Mouse (Mus musculus): ENCODE data around the gene Prkch. TPM values are rescaled to one million over a fixed set of nuclear protein-coding genes. Genes with fewer than 3 reads are reported as not detected.

Gene Prkch
- total and polyA plus RNA-seq, 3 experiments: 0.33 TPM; not detected in 2

DNA sequence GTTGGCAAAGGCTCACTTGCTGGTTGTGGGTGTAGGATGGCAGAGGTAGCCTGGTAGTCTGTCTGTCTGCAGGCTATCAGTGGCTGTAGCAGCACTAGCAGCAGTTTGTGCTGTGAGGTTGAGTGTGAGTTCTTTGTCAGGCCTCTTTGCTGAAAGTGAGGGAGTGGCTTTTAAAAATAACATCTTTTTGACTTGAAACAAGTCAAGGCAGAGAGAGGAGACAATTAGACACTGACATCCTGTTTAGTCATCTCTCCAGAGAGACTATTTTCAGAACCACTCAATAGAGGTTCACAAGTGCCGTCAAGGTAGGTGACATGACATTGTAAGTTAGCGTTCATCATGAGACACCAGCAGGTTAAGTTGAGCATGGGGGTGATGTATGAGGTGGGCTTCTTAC is 63.1 kb downstream of the Prkch start:
- no peak for TF ChIP-seq GATA1 (IDR thresholded peaks at IDR 0.05; ENCODE audit: borderline replicate concordance, low read length)
- no peak overlapping the region for H3K4me3 ChIP-seq (ENCODE audit: low read depth, low read length)
- no peaks in the 10 kb centered on the region for H3K27me3 ChIP-seq (ENCODE audit: insufficient read depth, low read length)
- no peak for ATAC-seq (ENCODE audit: extremely low read depth, insufficient number of reproducible peaks, low FRiP score, poor library complexity, severe bottlenecking)
- H3K36me3 ChIP-seq (replicated peaks): no peaks in the 10 kb centered on the region
- 0 out of 2 replicates have a peak, but pooled peaks cover 2% of the 10 kb centered on the region for H3K9me3 ChIP-seq (replicated peaks)
- no peak for DNase-seq (ENCODE audit: low spot score)
- no peaks in the 10 kb centered on the region for H3K4me1 ChIP-seq (ENCODE audit: insufficient read depth, low read depth, low read length)

DNA sequence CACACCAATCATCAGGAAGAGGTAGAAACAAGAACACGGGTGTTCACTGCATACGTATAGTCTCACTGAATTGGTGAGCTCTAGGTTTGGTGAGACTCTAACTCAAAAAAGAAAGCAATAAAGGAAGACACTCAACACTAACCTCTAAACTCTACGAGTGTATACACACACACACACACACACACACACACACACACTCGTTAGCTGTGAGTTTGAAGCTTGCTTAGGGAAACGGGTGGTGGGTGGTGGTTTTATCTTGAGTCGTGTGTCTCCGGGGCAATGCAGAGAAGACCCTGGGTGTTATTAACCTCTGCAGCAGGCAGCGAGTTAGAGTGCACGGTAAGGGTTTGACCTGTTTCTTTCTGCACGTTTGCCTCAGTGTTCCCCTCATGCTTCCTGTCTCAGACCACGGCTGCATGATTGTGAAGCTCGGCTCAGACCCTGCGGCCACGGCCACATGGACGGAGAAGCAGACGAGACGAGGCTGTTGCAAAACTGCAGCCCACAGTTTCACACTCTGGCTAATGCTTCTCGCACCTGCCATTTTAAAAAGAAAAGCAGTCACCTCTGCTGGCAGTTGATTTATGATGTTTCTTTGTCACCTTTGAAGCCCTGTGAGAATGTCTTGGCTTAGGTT is 72.1 kb downstream of the Prkch start:
- TF ChIP-seq GATA1 (IDR thresholded peaks at IDR 0.05; ENCODE audit: borderline replicate concordance, low read length) (no peak), CTCF (IDR thresholded peaks at IDR 0.05; ENCODE audit: low read depth, low read length) (no peak), GATA2 (IDR thresholded peaks at IDR 0.05; ENCODE audit: borderline replicate concordance, low read depth, low read length) (no peak), TAL1 (conservative IDR thresholded peaks at IDR 0.05; ENCODE audit: low read depth, low read length) (no peak), POLR2AphosphoS5 (IDR thresholded peaks at IDR 0.05; ENCODE audit: insufficient replicate concordance, low read depth, low read length) (no peak)
- H3K9me3 ChIP-seq (replicated peaks): peaks cover 12% of the 10 kb centered on the region
- DNase-seq (ENCODE audit: low spot score) (no peak), ATAC-seq (ENCODE audit: extremely low read depth, insufficient number of reproducible peaks, low FRiP score, poor library complexity, severe bottlenecking) (no peak)
- H3K4me3 ChIP-seq (ENCODE audit: low read depth, low read length): no peak overlapping the region
- H3K27me3 ChIP-seq (ENCODE audit: insufficient read depth, low read length): no peaks in the 10 kb centered on the region
- H3K4me1 ChIP-seq (ENCODE audit: insufficient read depth, low read depth, low read length): no peaks in the 10 kb centered on the region
- H3K36me3 ChIP-seq (replicated peaks): no peaks in the 10 kb centered on the region

DNA sequence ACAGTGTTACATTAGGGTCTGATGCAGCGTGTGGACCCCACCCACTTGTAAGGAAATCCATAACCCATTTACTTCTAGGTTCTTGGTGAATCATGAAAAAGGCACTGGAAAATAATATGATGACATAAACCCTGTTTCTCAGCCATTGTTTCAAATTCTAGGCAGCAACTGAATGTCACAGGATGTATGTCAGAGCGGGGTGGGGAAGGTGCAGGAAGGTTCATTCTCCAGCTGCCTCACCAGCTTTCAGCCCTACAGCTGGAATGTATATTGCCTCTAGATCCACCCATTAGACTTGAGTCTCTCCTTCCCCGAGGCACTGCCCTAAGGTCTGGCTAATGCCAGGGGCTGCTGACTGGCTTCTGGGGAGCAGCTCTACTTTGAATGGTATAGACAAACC is 78.8 kb downstream of the Prkch start:
- H3K36me3 ChIP-seq (replicated peaks): no peaks in the 10 kb centered on the region
- DNase-seq (ENCODE audit: low spot score) (no peak), ATAC-seq (ENCODE audit: extremely low read depth, insufficient number of reproducible peaks, low FRiP score, poor library complexity, severe bottlenecking) (no peak)
- no peak overlapping the region for H3K4me3 ChIP-seq (ENCODE audit: low read depth, low read length)
- no peak for TF ChIP-seq POLR2AphosphoS5 (IDR thresholded peaks at IDR 0.05; ENCODE audit: insufficient replicate concordance, low read depth, low read length)
- TF ChIP-seq GATA1 (IDR thresholded peaks at IDR 0.05; ENCODE audit: borderline replicate concordance, low read length): no peak
- TF ChIP-seq CTCF (IDR thresholded peaks at IDR 0.05; ENCODE audit: low read depth, low read length): no peak
- TF ChIP-seq TAL1 (conservative IDR thresholded peaks at IDR 0.05; ENCODE audit: low read depth, low read length): no peak
- no peak for TF ChIP-seq GATA2 (IDR thresholded peaks at IDR 0.05; ENCODE audit: borderline replicate concordance, low read depth, low read length)
- peaks cover 3% of the 10 kb centered on the region; the same call in 1 of the 2 replicates for H3K9me3 ChIP-seq (replicated peaks)
- no peaks in the 10 kb centered on the region for H3K27me3 ChIP-seq (ENCODE audit: insufficient read depth, low read length)
- H3K4me1 ChIP-seq (ENCODE audit: insufficient read depth, low read depth, low read length): no peaks in the 10 kb centered on the region

DNA sequence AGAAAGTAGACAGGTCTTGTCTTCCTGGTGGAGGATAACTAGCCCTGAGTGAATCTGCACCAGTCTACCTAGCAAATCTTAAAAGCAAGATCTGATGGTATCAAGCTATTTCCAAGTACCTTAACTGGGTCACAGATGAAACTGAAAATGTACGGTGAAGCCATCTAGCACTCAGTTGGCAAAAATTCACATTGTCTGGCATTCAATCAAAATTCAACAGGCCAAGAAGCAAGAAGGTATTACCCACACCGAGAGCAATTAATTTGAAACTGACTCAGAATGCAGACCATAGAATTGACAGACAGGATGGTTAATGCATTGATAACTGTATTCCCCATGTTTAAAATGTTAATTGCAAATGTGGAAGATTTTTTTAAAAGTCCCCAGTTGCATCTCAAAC is 82.1 kb downstream of the Prkch start:
- DNase-seq (ENCODE audit: low spot score): no peak
- Histone ChIP-seq H3K9me3 (replicated peaks) (no peaks in the 10 kb centered on the region; the same call in 1 of the 2 replicates), H3K4me1 (ENCODE audit: insufficient read depth, low read depth, low read length) (no peaks in the 10 kb centered on the region), H3K4me3 (ENCODE audit: low read depth, low read length) (no peak overlapping the region), H3K36me3 (replicated peaks) (no peaks in the 10 kb centered on the region), H3K27me3 (ENCODE audit: insufficient read depth, low read length) (no peaks in the 10 kb centered on the region)
- no peak for ATAC-seq (ENCODE audit: extremely low read depth, insufficient number of reproducible peaks, low FRiP score, poor library complexity, severe bottlenecking)
- TF ChIP-seq GATA1 (IDR thresholded peaks at IDR 0.05; ENCODE audit: borderline replicate concordance, low read length) (no peak), CTCF (IDR thresholded peaks at IDR 0.05; ENCODE audit: low read depth, low read length) (no peak), TAL1 (conservative IDR thresholded peaks at IDR 0.05; ENCODE audit: low read depth, low read length) (no peak), GATA2 (IDR thresholded peaks at IDR 0.05; ENCODE audit: borderline replicate concordance, low read depth, low read length) (no peak), POLR2AphosphoS5 (IDR thresholded peaks at IDR 0.05; ENCODE audit: insufficient replicate concordance, low read depth, low read length) (no peak)

DNA sequence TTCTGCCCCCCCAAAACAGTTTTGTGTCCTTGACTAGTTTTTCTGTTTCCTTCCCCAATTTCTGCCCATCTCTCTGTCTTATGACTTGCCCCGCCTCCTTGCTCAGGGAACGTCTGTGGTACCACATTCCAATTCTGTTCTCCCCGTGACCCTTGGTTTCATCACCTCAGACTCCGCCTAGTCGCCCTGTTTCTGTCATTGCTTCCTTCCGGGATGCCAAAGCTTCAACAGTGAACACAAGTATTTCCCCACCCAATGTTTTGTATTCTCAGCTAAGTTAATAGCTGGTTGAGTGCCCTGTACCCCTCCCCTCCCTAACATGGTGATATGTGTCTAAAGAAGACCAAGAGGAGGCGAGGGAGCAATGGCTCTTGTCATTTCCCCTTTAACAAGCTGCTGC is 83.0 kb downstream of the Prkch start:
- no peaks in the 10 kb centered on the region for H3K4me1 ChIP-seq (ENCODE audit: insufficient read depth, low read depth, low read length)
- DNase-seq (ENCODE audit: low spot score) (no peak), ATAC-seq (ENCODE audit: extremely low read depth, insufficient number of reproducible peaks, low FRiP score, poor library complexity, severe bottlenecking) (no peak)
- H3K9me3 ChIP-seq (replicated peaks): no peaks in the 10 kb centered on the region; the same call in 1 of the 2 replicates
- no peaks in the 10 kb centered on the region; the same call in 1 of the 2 replicates for H3K27me3 ChIP-seq (ENCODE audit: insufficient read depth, low read length)
- no peaks in the 10 kb centered on the region for H3K36me3 ChIP-seq (replicated peaks)
- H3K4me3 ChIP-seq (ENCODE audit: low read depth, low read length): no peak overlapping the region
- TF ChIP-seq CTCF (IDR thresholded peaks at IDR 0.05; ENCODE audit: low read depth, low read length): no peak

DNA sequence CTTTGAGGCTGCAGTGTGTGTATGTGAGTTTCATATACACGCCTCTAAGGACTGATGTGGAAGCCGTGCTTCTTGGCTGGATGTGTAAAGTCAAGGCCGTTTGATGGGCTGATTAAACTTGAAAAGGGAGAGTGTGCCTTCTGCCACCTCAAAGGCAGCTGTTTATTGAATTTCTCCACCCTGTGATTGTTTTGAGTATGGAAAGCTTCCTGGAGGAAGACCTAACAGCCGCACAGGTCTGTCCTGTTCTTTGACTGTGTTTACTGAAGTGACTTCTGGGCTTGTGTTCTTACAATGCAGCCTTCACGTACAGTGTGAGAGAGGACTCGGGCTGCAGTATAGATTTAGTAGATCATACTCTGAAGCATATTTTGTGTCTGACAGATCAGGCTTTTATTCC is 86.1 kb downstream of the Prkch start:
- DNase-seq (ENCODE audit: low spot score): no peak
- no peak for ATAC-seq (ENCODE audit: extremely low read depth, insufficient number of reproducible peaks, low FRiP score, poor library complexity, severe bottlenecking)
- Histone ChIP-seq H3K9me3 (replicated peaks) (peaks cover 3% of the 10 kb centered on the region), H3K27me3 (ENCODE audit: insufficient read depth, low read length) (no peaks in the 10 kb centered on the region; the same call in 1 of the 2 replicates), H3K4me3 (ENCODE audit: low read depth, low read length) (no peak overlapping the region), H3K36me3 (replicated peaks) (no peaks in the 10 kb centered on the region), H3K4me1 (ENCODE audit: insufficient read depth, low read depth, low read length) (no peaks in the 10 kb centered on the region)
- TF ChIP-seq GATA1 (IDR thresholded peaks at IDR 0.05; ENCODE audit: borderline replicate concordance, low read length): no peak
- no peak for TF ChIP-seq POLR2AphosphoS5 (IDR thresholded peaks at IDR 0.05; ENCODE audit: insufficient replicate concordance, low read depth, low read length)
- TF ChIP-seq CTCF (IDR thresholded peaks at IDR 0.05; ENCODE audit: low read depth, low read length): no peak
- TF ChIP-seq TAL1 (conservative IDR thresholded peaks at IDR 0.05; ENCODE audit: low read depth, low read length): no peak
- TF ChIP-seq GATA2 (IDR thresholded peaks at IDR 0.05; ENCODE audit: borderline replicate concordance, low read depth, low read length): no peak

DNA sequence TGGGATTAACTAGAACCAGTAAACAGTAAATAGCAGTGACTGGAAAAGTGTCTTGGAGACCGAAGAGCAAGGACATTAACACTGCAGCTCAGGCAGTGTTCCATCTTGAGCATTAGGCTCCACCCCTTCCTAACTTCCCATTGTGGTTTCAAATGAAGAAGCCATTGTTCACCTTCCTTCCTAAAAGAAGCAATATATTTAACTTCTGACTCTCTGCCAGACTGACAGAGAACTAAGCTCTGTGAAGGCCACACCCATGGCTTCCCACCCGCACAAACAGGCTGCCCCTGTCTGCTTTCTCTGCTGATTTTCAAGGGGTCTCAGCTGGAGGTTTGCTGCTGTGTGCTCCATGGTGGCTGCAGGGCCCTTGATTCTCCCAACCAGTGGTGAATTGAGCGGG is 86.9 kb downstream of the Prkch start:
- Histone ChIP-seq H3K9me3 (replicated peaks) (peaks cover 3% of the 10 kb centered on the region), H3K4me1 (ENCODE audit: insufficient read depth, low read depth, low read length) (no peaks in the 10 kb centered on the region), H3K36me3 (replicated peaks) (no peaks in the 10 kb centered on the region), H3K4me3 (ENCODE audit: low read depth, low read length) (no peak overlapping the region), H3K27me3 (ENCODE audit: insufficient read depth, low read length) (no peaks in the 10 kb centered on the region; the same call in 1 of the 2 replicates)
- ATAC-seq (ENCODE audit: extremely low read depth, insufficient number of reproducible peaks, low FRiP score, poor library complexity, severe bottlenecking) (no peak), DNase-seq (ENCODE audit: low spot score) (no peak)
- TF ChIP-seq GATA2 (IDR thresholded peaks at IDR 0.05; ENCODE audit: borderline replicate concordance, low read depth, low read length): no peak
- no peak for TF ChIP-seq GATA1 (IDR thresholded peaks at IDR 0.05; ENCODE audit: borderline replicate concordance, low read length)
- no peak for TF ChIP-seq POLR2AphosphoS5 (IDR thresholded peaks at IDR 0.05; ENCODE audit: insufficient replicate concordance, low read depth, low read length)
- no peak for TF ChIP-seq CTCF (IDR thresholded peaks at IDR 0.05; ENCODE audit: low read depth, low read length)
- no peak for TF ChIP-seq TAL1 (conservative IDR thresholded peaks at IDR 0.05; ENCODE audit: low read depth, low read length)
